Mouse (Mus musculus) spleen, adult 12 weeks (tissue): ENCODE results near the gene Inpp5b.
"Not testable (repeated sequence)": the region's sequence is repeated elsewhere in the genome, so short reads cannot be mapped to it uniquely, and the experiment has no call there.

ENCODE experiments used
- DNase-seq: peaks from one replicate; pipeline ENCODE4 v3.0.0; 2022; ENCODE audit warnings: low spot score

Inpp5b gene

GRCm38 (mm10) chr4:124741376-124742343, at the start of gene Inpp5b:
TSS of gene Inpp5b (plus strand) at chr4:124741850.
- peak; percentile 47 for DNase-seq

GRCm38 (mm10) chr4:124692416-124692861, 49.2 kb upstream of the Inpp5b start:
- no peak for DNase-seq

GRCm38 (mm10) chr4:124693135-124693894, 48.3 kb upstream of the Inpp5b start, which contains the start of gene Utp11:
TSS of gene Utp11 (minus strand) at chr4:124693600.
- peak; percentile 73 for DNase-seq

GRCm38 (mm10) chr4:124694572-124694971, 47.1 kb upstream of the Inpp5b start:
- DNase-seq: no peak

GRCm38 (mm10) chr4:124695786-124696516, 45.7 kb upstream of the Inpp5b start:
- no peak for DNase-seq

- no peak for DNase-seq
These were observed 41.9 kb upstream of the Inpp5b start for GRCm38 (mm10) chr4:124699791-124700190.

- peak; percentile 24 for DNase-seq
These were observed 41.2 kb upstream of the Inpp5b start, which contains the start of gene Fhl3 for GRCm38 (mm10) chr4:124700248-124700971. TSS of gene Fhl3 (plus strand) at chr4:124700701.

GRCm38 (mm10) chr4:124701052-124701845, 40.4 kb upstream of the Inpp5b start:
- DNase-seq: no peak

GRCm38 (mm10) chr4:124701916-124702315, 39.7 kb upstream of the Inpp5b start:
- DNase-seq: no peak

GRCm38 (mm10) chr4:124703406-124703805, 38.2 kb upstream of the Inpp5b start:
- DNase-seq: no peak

GRCm38 (mm10) chr4:124703881-124704796, 37.5 kb upstream of the Inpp5b start:
- DNase-seq: no peak

- no peak for DNase-seq
These were observed 36.7 kb upstream of the Inpp5b start for GRCm38 (mm10) chr4:124704797-124705474.

GRCm38 (mm10) chr4:124705661-124706269, 35.9 kb upstream of the Inpp5b start:
- no peak for DNase-seq

GRCm38 (mm10) chr4:124707381-124708199, 34.1 kb upstream of the Inpp5b start:
- not testable (repeated sequence) for DNase-seq

- DNase-seq: not testable (repeated sequence)
These were observed 33.5 kb upstream of the Inpp5b start for GRCm38 (mm10) chr4:124708200-124708517.

GRCm38 (mm10) chr4:124708518-124709477, 32.9 kb upstream of the Inpp5b start:
- peak; percentile 65 for DNase-seq
